Mouse (Mus musculus) retina, postnatal 1 day (tissue): ENCODE data around the gene Ccdc58.
A peak's percentile ranks its signal among the peaks of the same experiment; 100 is the strongest.
"Not testable (repeated sequence)": the region's sequence is repeated elsewhere in the genome, so short reads cannot be mapped to it uniquely, and the experiment has no call there.

Experiments
- DNase-seq: peaks from one replicate; pipeline ENCODE4 v3.0.0-alpha.2; 2012

The Ccdc58 gene

GRCm38 (mm10) chr16:36079916-36080315, 8.4 kb downstream of the Ccdc58 start:
- DNase-seq, result no peak

GRCm38 (mm10) chr16:36087846-36088245, 16.4 kb downstream of the Ccdc58 start:
- no peak for DNase-seq

- no peak for DNase-seq
Observed at GRCm38 (mm10) chr16:36089065-36089464, 17.6 kb downstream of the Ccdc58 start.

GRCm38 (mm10) chr16:36089850-36090616, 18.5 kb downstream of the Ccdc58 start:
- DNase-seq, result no peak

- no peak for DNase-seq
Observed at GRCm38 (mm10) chr16:36090785-36091509, 19.5 kb downstream of the Ccdc58 start.

GRCm38 (mm10) chr16:36094079-36094478, 22.6 kb downstream of the Ccdc58 start:
- DNase-seq, result peak; percentile 35

GRCm38 (mm10) chr16:36097813-36098499, 26.5 kb downstream of the Ccdc58 start:
- DNase-seq, result not testable (repeated sequence)

GRCm38 (mm10) chr16:36101526-36101925, 30.0 kb downstream of the Ccdc58 start:
- no peak for DNase-seq

GRCm38 (mm10) chr16:36102211-36102610, 30.7 kb downstream of the Ccdc58 start:
- DNase-seq, result no peak

GRCm38 (mm10) chr16:36111486-36111885, 40.0 kb downstream of the Ccdc58 start:
- DNase-seq, result not testable (repeated sequence)

- not testable (repeated sequence) for DNase-seq
Observed at GRCm38 (mm10) chr16:36115751-36116150, 44.3 kb downstream of the Ccdc58 start.

- DNase-seq, result no peak
Observed at GRCm38 (mm10) chr16:36128092-36128491, 56.6 kb downstream of the Ccdc58 start.

- no peak for DNase-seq
Observed at GRCm38 (mm10) chr16:36131141-36131540, 59.7 kb downstream of the Ccdc58 start, which contains the start of gene Csta1. TSS of gene Csta1 (minus strand) at chr16:36131241.

- DNase-seq, result no peak
Observed at GRCm38 (mm10) chr16:36138201-36138600, 66.7 kb downstream of the Ccdc58 start.
